Mouse (Mus musculus) megakaryocyte-erythroid progenitor cell, adult 5-6 weeks (primary cell): ENCODE results near the gene Calm1. TPM values are rescaled to one million over a fixed set of nuclear protein-coding genes. Genes with fewer than 3 reads are reported as not detected.

Experiments used
- ATAC-seq: replicated peaks from 2 replicates; pipeline ENCODE4 v1.8.0; 2016; ENCODE audit warnings: mild to moderate bottlenecking, inconsistent platforms; ENCODE audit not compliant: severe bottlenecking, poor library complexity, low FRiP score, low TSS enrichment
- total RNA-seq, 2 experiments: library from RNA; stranded (forward) in 1 of 2; stranded (reverse) in 1 of 2; fragments of 200-1000, 215-1000 nt in 1 of 2; fragments of >200 nt in 1 of 2; fragmentation: Nextera tagmentation in 1 of 2; gene quantifications; 2 replicates each; pipeline ENCODE4 v1.2.3; 2014 to 2017

The Calm1 gene
- total RNA-seq, 2 experiments from 2014 or later = 102 to 519 TPM

DNA sequence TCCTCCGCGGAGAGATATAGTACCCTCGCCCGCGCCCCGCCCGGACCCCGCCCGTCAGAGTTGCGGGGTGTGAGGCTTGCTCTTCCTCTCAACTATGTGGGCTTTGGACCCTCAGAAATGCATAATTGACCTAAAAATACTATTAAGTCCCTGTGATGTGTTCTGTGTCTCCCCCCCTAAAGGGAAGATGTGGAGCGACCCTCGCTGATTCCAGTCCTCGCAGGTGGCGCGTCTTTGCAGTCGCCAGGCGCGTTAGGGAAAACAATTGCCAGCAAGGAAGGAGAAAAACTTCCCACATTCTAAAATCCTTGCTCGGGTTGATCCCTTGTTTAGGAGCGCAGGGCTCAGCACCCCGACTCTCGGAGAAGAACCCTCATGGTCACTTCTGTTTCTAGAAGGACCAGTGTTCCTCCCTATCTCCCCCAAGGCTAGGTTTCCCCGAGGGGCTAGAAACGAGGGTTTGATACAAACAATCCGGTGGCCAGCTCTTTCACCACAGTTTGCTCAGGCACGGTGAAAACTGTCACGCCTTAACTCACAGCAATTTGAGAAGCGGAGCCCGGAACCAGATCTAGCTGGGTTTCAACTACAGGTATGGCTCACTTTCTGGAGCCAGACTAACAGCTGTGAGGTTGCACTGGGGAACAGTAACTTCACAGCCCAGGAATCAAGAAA is 11.3 kb upstream of the Calm1 start:
- ATAC-seq = no peak

DNA sequence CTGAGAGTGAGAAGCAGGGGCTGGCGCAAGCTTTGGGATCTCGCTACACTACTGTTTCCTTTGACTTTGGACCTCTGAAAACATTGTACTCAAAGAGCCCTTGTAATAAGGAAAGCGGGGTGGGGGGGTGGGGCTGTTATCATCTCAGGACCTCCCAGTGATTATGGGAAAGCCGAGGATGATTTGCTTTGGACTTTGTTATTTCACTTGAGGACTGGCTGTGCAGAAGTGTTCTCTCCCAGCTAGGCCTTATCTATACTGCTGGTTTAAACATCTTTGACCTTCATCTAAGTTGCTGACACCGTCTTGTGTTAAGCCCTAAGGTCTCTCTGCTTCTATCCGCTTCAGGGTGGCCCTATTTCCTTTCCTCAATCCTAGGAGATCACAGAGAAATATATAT is 8.4 kb upstream of the Calm1 start:
- ATAC-seq = no peak

DNA sequence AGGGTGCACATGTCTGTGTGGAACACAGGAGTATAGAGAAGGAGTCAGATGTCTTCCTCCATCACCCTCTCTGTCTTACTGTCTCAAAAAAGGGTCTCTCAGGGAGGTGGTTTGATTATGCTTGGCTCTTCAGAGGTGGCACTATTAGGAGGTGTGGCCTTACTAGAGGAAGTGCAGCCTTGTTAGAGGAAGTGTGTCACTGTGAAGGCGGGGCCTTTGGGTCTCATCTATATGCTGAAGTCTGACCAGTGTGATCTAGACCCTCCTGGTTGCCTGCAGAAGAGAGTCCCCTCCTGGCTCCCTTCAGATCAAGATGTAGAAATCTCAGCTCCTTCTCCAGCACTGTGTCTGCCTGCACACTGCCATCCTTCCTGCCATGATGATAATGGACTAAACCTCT is 5.1 kb upstream of the Calm1 start:
- no peak for ATAC-seq

DNA sequence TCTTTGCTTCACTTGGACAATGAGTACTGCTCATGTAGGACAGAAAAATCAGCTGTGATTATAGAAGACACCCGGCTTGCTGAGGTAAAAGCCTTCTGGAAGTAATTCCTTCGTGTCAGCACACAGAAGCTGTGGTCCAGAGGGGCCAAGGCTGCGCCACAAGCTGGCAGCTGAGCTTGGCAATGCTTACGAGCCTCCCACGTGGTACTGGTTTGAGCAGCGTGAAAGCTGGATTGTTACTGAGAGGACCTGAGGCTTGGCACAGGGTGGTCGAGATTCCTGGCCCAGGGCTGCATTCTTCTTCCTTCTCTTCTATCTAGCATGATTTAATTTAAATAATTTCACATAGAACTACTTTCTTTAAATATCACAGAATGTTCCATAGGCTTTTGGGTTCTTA is 2.4 kb upstream of the Calm1 start:
- no peak for ATAC-seq

DNA sequence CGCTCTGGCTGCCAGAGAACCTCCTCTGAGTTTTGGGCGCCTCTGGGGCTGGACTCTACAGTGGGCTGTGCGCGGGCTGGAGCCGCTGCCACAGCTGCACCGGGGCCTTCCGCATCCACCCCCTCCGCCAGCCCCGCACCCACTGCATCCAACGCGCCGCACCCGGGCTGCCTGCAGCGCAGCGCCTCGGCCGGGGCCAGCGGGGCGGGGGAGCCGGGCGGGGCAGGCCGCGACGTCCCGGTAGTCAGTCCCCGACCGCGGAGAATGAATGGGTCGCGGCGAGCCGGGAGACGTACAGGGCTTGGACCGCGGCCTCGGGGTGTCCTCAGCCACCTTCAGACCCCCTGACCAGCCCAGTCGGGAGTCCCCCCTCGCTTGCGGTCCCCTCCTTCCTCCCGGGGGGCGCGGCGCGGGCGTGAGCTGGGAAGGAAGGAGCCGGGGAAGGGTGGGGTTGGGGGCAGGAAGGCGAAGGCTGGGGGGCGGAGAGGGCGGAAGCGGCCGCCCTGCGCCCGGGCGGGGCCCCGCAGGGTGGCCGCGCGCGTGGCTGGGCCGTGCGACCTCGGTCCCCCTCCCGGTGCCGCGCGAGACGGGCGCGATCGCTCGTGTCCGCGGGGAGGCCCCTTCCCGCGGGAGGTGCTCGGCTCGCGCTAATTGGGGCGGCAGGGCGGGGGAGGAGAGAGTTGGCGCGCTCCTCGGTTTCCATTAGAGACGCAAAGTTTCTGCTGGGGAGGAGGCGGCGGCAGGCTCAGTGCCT is 833 bp downstream of the Calm1 start:
- ATAC-seq = peak; percentile 44

DNA sequence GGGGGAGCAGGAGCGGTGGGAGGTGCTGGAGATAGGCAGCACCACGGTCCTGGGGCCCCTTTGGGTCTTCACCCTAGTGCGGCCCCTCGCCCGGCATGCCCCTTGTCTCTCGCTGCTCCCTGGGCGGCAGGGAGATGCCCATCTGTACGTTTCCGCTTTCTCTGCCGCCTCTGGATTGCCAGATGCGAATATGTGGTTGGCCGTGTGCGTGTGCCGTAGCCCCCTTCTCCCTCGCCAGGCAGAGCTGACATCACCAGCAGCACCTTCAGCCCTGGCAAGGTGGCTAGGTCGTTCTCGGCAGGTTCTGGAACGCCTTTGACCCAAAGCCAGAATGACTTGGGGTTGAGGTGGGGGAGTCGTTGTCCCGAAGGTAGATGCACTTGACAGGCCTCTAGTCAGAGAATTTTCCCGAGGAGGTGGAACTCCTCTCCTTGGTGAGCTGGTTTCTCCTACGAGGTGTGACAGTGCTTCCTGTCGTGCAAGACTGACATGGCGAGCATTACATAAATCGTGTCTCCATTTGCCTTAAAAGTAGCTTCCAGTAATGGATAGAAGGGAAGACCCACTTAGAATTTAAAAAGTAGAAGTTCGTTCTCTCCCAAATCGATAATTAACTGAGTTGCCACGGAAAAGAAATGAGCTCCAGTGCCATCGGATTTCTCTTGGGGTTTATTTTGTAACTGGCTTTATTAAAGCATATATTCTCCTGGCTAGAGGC is 1.6 kb downstream of the Calm1 start:
- ATAC-seq = peak; percentile 51

DNA sequence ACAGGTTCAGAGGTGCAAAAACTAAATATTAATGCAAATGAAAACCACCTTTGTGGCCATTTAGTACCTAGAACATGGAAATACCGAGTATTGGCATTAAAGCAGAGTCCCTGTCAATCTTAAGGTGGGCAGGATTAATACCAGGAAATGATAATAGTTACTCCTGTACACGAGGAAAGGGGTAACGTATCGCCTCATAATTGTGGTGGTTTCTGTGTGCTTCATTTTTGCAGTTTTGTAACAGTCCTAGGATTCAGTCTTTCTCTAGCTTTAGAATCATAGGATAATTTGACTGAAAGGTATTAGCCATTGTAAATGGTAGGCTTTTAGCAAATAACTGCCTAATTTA is 2.1 kb downstream of the Calm1 start:
- ATAC-seq = no peak

DNA sequence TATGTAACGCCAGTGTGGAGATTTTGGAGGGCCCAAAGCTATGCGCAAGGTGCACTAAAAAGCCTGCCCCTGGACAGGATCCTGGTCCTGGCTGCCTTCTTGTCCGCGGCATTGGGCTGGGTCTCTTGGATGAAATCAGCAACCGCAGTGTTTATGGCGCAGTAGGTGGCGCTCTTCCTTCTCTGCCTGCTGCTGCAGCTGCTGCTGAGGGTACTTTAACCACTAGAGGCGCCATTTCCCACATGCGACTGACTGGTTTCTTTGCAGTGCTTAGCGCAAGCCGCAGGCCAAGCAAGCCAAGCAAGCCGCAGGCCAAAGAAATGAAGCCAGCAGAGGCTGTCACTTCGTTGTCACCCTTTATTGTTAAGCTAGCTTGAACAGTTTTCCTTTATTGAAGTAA is 2.6 kb downstream of the Calm1 start:
- ATAC-seq = peak; percentile 72

DNA sequence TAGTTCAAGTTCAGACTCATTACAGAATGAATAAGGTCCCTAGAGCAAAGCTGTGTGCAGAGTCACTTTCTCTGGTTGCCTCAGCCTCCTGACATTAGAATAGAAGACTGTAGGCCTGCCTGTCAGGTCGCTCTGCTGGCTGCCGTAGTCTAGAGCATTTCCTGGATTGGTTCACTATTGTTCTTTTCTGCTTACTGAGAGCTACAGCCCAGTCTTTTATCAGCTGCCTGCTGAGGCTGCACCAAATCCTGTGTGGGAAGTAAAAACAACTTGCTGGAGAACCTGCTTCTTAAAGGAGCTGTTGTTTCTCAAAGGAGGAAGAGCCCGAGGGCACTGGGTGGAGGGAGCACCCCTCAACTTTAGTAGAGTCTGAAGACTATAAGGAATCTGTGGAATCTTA is 4.5 kb downstream of the Calm1 start:
- ATAC-seq = no peak

DNA sequence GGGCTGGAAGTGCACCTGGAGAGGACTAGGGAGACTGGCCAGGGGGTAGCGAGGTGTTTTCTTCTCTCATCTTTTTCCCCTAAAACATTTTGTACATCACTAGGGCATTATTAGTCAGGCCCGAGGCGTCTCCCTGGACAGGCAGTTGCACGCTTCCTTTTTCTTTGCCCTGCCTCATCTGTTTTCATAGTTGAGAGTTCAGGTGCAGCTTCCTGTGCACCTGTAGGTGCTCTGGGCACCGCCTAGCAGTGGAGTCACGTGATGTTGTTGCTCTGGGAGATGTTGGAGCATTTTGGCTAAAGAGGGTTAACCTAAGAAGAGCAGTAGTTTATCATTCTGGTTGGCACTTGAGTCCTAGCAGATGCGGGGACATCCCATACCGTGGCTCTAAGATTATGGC is 5.9 kb downstream of the Calm1 start:
- no peak for ATAC-seq

DNA sequence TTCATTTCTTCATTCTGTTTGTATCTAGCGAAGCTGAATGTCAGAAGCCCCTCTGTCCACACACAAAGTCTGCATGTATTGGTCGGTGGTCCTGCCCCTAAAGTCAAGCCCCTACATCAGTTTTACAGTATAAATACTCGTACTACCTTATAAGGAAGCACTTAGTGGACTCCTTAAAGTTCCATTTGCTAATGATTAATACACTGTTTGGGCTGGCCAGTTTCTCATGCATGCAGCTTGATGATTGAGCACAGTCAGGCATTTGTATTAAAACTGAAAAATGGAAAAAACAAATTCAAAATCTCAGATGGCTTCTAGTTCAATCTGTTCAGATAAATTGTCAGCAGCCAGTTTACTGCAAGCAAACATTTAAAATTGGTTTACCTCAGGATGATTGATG is 7.3 kb downstream of the Calm1 start:
- ATAC-seq = no peak

DNA sequence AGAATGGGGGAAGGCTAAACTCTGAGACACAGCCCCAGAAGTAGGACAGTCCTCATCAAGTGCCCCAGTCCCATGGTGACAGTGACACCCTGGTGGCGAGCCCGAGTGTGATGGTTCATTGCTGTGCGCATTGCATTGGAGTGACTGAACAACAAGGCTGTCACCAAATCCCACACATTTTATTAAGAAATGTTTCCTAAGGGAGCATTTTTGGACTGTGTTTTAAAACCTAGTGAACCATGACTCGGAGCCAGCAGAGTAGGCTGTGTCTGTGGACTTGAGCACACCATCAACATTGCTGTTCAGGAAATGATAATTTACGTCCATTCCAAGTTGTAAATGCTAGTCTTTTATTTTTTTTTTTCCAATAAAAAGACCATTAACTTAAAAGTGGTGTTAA is 7.7 kb downstream of the Calm1 start:
- no peak for ATAC-seq

DNA sequence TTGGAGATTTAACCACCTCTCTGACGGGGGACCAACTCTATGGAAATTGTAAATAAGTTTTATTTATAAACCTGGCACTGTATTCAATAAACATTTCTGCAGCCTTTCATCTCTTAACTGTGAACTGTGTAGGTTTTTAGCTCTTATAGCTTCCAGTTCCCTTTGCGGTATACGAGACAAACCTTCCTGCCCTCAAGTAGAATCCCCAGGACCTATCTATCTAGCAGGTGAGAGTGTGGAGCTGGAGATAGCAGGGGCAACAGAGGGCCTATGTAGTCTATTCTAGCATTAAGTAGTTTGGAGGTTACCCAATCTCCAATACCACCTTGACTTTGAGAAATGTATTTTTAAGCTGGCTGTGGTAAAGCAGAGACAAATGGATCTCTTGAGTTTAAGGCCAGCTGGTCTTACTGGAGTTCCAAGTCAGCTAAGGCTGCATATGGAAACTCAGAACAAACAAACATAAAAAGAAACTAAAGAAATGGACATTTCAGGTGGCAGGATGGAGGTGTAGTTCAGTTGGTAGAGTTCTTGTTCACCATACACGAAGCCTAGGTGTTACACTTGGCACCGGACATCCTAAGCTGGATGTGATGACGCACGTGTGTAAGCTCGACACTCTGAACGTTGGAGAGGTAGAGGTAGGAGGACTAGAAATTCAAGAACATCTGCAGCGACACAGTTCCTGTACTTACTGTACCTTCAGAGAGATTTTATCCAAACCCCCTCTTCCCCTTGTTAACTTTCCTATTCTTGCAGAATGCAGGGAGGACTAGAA is 10.7 kb downstream of the Calm1 start:
- ATAC-seq = peak; percentile 80

DNA sequence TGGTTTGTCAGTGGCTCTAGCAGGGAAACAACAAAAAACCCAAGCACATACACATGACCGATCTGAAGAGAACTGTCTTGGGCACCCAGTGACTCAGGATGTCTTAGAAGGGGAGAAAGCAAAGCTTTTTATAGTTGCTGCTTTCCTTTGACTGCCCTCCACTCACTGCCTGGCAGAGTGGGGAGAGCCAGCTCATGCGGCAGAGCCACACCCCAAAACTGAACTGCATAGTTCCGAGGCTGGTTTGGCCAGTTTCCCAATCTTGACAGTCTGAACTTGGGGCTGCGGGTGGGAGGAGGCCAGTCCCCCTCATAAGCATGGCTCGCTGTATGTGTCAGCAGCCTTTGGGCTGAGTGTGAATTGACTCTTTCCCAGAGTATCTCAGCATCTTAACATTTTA is 11.7 kb downstream of the Calm1 start:
- ATAC-seq = peak; percentile 73

DNA sequence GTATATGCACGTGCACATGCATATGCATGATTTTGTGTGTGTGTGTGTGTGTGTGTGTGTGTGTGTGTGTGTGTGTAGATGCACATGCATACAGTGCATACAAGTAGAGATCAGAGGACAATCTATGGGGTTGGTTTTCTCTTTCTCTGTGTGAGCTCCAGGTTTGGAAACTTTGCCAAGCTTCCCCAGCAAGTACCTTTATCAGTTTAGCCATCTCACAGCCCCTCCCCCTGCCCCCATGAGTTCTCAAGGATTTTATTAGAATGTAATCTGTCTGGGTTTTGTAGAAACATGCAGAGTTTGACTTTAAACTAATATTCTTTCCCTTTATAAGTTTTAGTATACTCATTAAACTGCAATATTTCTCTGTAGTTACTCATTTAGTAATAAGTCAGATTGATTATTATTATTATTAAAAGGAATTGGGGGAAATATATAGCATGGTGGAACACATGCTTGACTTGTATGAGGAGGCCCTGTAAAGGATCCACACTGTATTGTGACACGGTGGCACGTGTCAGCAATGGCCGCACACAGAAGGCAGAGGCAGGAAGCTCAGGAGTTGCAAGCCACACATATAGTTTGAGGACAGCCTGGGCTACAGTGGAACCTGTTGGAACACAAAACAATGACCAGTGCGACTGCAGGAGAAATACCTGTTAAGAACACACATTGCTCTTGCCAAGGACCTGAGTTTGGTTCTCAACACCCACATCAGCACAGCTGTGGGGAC is 12.4 kb downstream of the Calm1 start:
- no peak for ATAC-seq

DNA sequence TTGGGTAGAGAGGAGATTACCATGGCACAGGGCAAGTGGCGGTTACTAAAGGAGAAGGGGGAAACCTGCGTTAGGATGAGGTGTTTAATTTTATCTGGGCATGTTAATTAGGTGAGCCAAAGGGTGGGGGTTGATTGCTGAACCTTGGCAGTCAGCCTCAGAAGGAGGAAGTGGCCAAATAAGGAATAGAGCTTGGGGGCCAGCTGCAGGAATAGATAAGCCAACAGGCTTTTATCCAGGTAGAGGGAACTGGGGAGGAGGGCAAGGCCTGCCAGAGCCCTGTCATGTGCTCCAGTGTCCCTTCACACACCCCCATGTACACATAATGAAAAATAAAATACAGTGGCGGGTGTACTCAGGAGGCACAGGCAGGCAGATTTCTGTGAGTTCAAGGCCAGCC is 13.2 kb downstream of the Calm1 start:
- peak; percentile 66 for ATAC-seq

DNA sequence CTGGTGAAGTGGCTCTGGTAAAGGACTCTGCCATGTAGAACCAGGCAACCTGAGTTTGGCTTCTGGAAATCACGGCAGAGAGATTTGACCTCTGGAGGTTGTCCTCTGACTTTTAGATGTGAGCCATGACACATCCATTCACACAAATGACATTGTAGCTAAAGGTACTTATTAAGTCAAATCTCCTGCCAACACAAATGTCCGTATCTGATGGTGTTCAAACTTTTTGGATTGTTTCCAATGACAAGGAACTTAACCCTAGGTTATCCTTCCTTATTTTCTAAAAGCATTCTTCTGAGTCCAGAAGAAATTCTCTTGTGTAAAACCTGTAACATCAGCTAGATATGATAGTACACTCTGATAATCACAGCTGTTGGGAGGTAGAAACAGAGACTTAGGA is 13.9 kb downstream of the Calm1 start:
- no peak for ATAC-seq

DNA sequence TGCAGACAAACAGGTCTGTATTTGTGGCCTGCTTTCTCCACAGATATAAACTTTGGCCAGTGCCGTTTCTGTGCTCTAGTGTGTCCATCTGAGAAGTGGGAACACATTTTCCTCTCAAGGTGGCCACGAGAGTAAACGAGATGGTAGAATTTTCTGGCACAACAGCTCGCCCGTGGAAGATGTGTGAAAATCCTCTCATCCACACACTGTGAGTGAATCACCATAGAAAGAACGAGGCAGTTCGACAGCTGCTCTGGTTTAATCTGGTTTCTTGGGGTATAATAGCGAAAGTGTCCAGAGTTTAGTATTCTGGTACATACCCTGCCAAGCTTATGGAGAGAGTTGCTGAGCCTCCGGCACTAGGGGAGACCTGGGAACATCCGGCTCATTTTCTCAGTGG is 14.9 kb downstream of the Calm1 start:
- ATAC-seq = no peak

DNA sequence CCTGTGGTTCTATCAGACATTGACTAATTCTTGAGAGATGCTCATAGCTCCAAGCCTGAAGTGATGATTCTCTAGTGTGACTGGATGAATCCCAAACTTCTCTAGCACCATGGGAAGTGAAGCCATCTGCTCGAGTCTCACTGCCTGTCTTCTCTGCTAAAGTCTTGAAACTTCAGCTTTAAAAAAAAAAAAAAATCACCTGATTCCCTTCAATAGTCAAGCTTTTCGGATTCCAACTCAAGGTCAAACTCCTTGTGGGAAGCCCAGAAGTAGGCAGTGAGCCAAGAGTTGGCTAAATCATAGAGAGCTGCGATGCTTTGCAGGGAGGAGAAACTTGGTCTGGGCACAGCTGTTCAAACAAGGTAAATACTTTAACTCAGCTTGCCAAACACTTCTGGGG is 15.5 kb downstream of the Calm1 start:
- ATAC-seq = no peak
